Mouse (Mus musculus) brown adipose tissue, adult 24 weeks (tissue): ENCODE measurements around the gene H2al1g. TPM values are rescaled to one million over a fixed set of nuclear protein-coding genes. Genes with fewer than 3 reads are reported as not detected.
"Not testable (repeated sequence)": the region's sequence is repeated elsewhere in the genome, so short reads cannot be mapped to it uniquely, and the experiment has no call there.

Experiments used
- H3K27ac ChIP-seq: fragments of 200-500 bp; replicated peaks from 2 replicates; pipeline ENCODE4 v1.5.1; 2012; ENCODE audit warnings: low read depth, mild to moderate bottlenecking, low read length
- H3K4me1 ChIP-seq: fragments of 200-500 bp; 2 replicates; pipeline ENCODE4 v1.6.1; 2012; ENCODE audit warnings: low read length, mixed read lengths; ENCODE audit not compliant: control insufficient read depth, insufficient read depth, insufficient read length
- H3K4me3 ChIP-seq: fragments of 200-500 bp; 2 replicates; pipeline ENCODE4 v1.5.1; 2012; ENCODE audit warnings: low read depth, mild to moderate bottlenecking, low read length, moderate library complexity; ENCODE audit not compliant: insufficient read depth
- polyA plus RNA-seq: library from polyadenylated mRNA; stranded (reverse); fragments of >200 nt; gene quantifications from 2 replicates; pipeline ENCODE4 v1.2.4, GENCODE M21; 2012; ENCODE audit not compliant: missing spikeins, insufficient read depth, insufficient read length

H2al1g gene
- not detected in 2 replicates for polyA plus RNA-seq

- not testable (repeated sequence) for H3K4me1 ChIP-seq, H3K4me3 ChIP-seq, H3K27ac ChIP-seq
These were observed at the start of gene H2al1g for GRCm38 (mm10) chrX:11317956-11318355. Gene H2al1g, plus strand, starts transcription at chrX:11318256.

GRCm38 (mm10) chrX:11269074-11269473 is 49.0 kb upstream of the H2al1g start:
- Histone ChIP-seq H3K4me3 (no peak overlapping the region), H3K4me1 (no peaks in the 10 kb centered on the region), H3K27ac (no peak overlapping the region)

GRCm38 (mm10) chrX:11273190-11273589 is 44.9 kb upstream of the H2al1g start:
- H3K4me1 ChIP-seq: no peaks in the 10 kb centered on the region
- H3K4me3 ChIP-seq: no peak overlapping the region
- no peak overlapping the region for H3K27ac ChIP-seq

- Histone ChIP-seq H3K27ac (no peak overlapping the region), H3K4me3 (no peak overlapping the region), H3K4me1 (no peaks in the 10 kb centered on the region)
These were observed 41.0 kb upstream of the H2al1g start for GRCm38 (mm10) chrX:11277083-11277482.

GRCm38 (mm10) chrX:11280741-11281140 is 37.3 kb upstream of the H2al1g start:
- Histone ChIP-seq H3K4me3 (no peak overlapping the region), H3K4me1 (no peaks in the 10 kb centered on the region), H3K27ac (no peak overlapping the region)

GRCm38 (mm10) chrX:11288306-11288882 is 29.7 kb upstream of the H2al1g start:
- Histone ChIP-seq H3K4me1 (no peaks in the 10 kb centered on the region), H3K27ac (no peak overlapping the region), H3K4me3 (no peak overlapping the region)

- no peaks in the 10 kb centered on the region for H3K4me1 ChIP-seq
- no peak overlapping the region for H3K27ac ChIP-seq
- no peak overlapping the region for H3K4me3 ChIP-seq
These were observed 28.8 kb upstream of the H2al1g start for GRCm38 (mm10) chrX:11289244-11289643.

- not testable (repeated sequence) for H3K4me1 ChIP-seq, H3K4me3 ChIP-seq, H3K27ac ChIP-seq
These were observed 19.1 kb upstream of the H2al1g start, which contains the start of gene H2al1a for GRCm38 (mm10) chrX:11298957-11299356. Gene H2al1a, plus strand, starts transcription at chrX:11299257.

GRCm38 (mm10) chrX:11302132-11302531 is 15.9 kb upstream of the H2al1g start, which contains the start of gene H2al1b:
Gene H2al1b, plus strand, starts transcription at chrX:11302432.
- not testable (repeated sequence) for H3K4me1 ChIP-seq, H3K27ac ChIP-seq, H3K4me3 ChIP-seq

GRCm38 (mm10) chrX:11305355-11305754 is 12.7 kb upstream of the H2al1g start, which contains the start of gene H2al1c:
Gene H2al1c, plus strand, starts transcription at chrX:11305655.
- not testable (repeated sequence) for H3K4me3 ChIP-seq, H3K27ac ChIP-seq, H3K4me1 ChIP-seq

GRCm38 (mm10) chrX:11308524-11308923 is 9.5 kb upstream of the H2al1g start, which contains the start of gene H2al1d:
Gene H2al1d, plus strand, starts transcription at chrX:11308824.
- H3K4me3 ChIP-seq, H3K27ac ChIP-seq, H3K4me1 ChIP-seq: not testable (repeated sequence)

- not testable (repeated sequence) for H3K27ac ChIP-seq, H3K4me3 ChIP-seq, H3K4me1 ChIP-seq
These were observed 6.4 kb upstream of the H2al1g start, which contains the start of gene H2al1e for GRCm38 (mm10) chrX:11311634-11312033. Gene H2al1e, plus strand, starts transcription at chrX:11311934.

GRCm38 (mm10) chrX:11314858-11315257 is 3.2 kb upstream of the H2al1g start, which contains the start of gene H2al1f:
Gene H2al1f, plus strand, starts transcription at chrX:11315158.
- H3K4me3 ChIP-seq, H3K27ac ChIP-seq, H3K4me1 ChIP-seq: not testable (repeated sequence)

- H3K4me1 ChIP-seq, H3K4me3 ChIP-seq, H3K27ac ChIP-seq: not testable (repeated sequence)
These were observed 3.1 kb downstream of the H2al1g start, which contains the start of gene H2al1h for GRCm38 (mm10) chrX:11321192-11321591. Gene H2al1h, plus strand, starts transcription at chrX:11321492.

- not testable (repeated sequence) for H3K4me3 ChIP-seq, H3K27ac ChIP-seq, H3K4me1 ChIP-seq
These were observed 6.3 kb downstream of the H2al1g start, which contains the start of gene H2al1i for GRCm38 (mm10) chrX:11324359-11324758. Gene H2al1i, plus strand, starts transcription at chrX:11324659.

GRCm38 (mm10) chrX:11327522-11327921 is 9.5 kb downstream of the H2al1g start, which contains the start of gene H2al1j:
Gene H2al1j, plus strand, starts transcription at chrX:11327822.
- H3K27ac ChIP-seq, H3K4me1 ChIP-seq, H3K4me3 ChIP-seq: not testable (repeated sequence)
